Mouse (Mus musculus) midbrain, embryonic 16.5 days (tissue): ENCODE results near the gene Prss44. TPM values are rescaled to one million over a fixed set of nuclear protein-coding genes. Genes with fewer than 3 reads are reported as not detected.

ENCODE experiments used
- ATAC-seq: fragments of 200-750 bp; cut with Nextera tagmentation; 2 replicates; pipeline ENCODE4 v1.8.0; 2017; ENCODE audit warnings: moderate TSS enrichment
- H3K27ac ChIP-seq: fragments of 300-500 bp; sonication (generic); 2 replicates; pipeline ENCODE4 v1.5.1; 2014; ENCODE audit warnings: mild to moderate bottlenecking, low read length, mixed read lengths
- H3K27me3 ChIP-seq: fragments of 300-500 bp; sonication (generic); 2 replicates; pipeline ENCODE4 v1.6.1; 2014; ENCODE audit warnings: low read depth, low read length, mixed read lengths; ENCODE audit not compliant: control insufficient read depth, insufficient read depth
- H3K36me3 ChIP-seq: fragments of 300-500 bp; sonication (generic); 2 replicates; pipeline ENCODE4 v1.6.1; 2014; ENCODE audit warnings: mild to moderate bottlenecking, low read length, moderate library complexity, mixed read lengths; ENCODE audit not compliant: control insufficient read depth, insufficient read depth
- H3K4me1 ChIP-seq: fragments of 300-500 bp; sonication (generic); 2 replicates; pipeline ENCODE4 v1.6.1; 2014; ENCODE audit warnings: mild to moderate bottlenecking, low read length, mixed read lengths; ENCODE audit not compliant: control insufficient read depth, insufficient read depth
- H3K4me2 ChIP-seq: fragments of 300-500 bp; sonication (generic); 2 replicates; pipeline ENCODE4 v1.6.1; 2014; ENCODE audit warnings: mild to moderate bottlenecking, low read length, mixed read lengths
- H3K4me3 ChIP-seq: fragments of 300-500 bp; sonication (generic); 2 replicates; pipeline ENCODE4 v1.5.1; 2014; ENCODE audit warnings: low read depth, mild to moderate bottlenecking, low read length, moderate library complexity, mixed read lengths
- H3K9ac ChIP-seq: fragments of 300-500 bp; sonication (generic); 2 replicates; pipeline ENCODE4 v1.6.1; 2014; ENCODE audit warnings: low read depth, low read length, mixed read lengths
- H3K9me3 ChIP-seq: fragments of 300-500 bp; sonication (generic); replicated peaks from 2 replicates; pipeline ENCODE4 v1.6.1; 2014; ENCODE audit warnings: mild to moderate bottlenecking, low read length, mixed read lengths; ENCODE audit not compliant: control insufficient read depth, poor library complexity, severe bottlenecking
- WGBS: fragments of 180-500 bp; shearing (Covaris S2); extraction: QIAGEN DNeasy Blood & Tissue Kit; methylation state at CpG from one replicate; pipeline ENCODE4 v1.1.7; 2014; 5-methylcytosine and 5-hydroxymethylcytosine counted together
- polyA plus RNA-seq: library from polyadenylated mRNA; unstranded; fragments of >200 nt; fragmentation: Nextera tagmentation; extraction: Ambion mirVana; gene quantifications from 2 replicates; pipeline ENCODE4 v1.2.1, GENCODE M21; 2015

Prss44 gene
- not detected in 2 replicates for polyA plus RNA-seq

DNA sequence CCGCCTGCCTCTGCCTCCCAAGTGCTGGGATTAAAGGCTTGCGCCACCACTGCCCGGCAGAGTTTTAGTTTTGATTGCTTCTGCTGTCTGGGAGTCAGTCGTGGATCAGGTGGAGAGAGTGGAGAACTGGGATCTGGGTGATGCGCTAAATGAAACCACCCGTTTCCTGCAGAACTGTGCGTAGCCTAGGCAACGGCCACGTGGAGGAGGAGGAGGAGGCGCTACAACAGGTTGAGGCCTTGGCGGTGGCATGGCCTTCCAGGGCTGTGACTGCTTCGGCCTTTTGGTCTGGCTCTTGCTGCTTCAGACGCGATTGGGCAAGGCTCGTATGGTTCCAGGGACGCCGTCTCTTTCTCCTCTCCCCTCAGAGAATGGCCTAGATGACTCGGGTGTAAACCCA, at the start of gene Prss44:
Prss44 (plus strand) TSS at position 206 of the 400 bp plus-strand sequence.
- Histone ChIP-seq H3K9me3 (no peaks in the 10 kb centered on the region), H3K36me3 (no peaks in the 10 kb centered on the region), H3K4me3 (no peak within 1 kb of the TSS), H3K9ac (no peak within 1 kb of the TSS), H3K4me1 (no peaks in the 10 kb centered on the region), H3K27me3 (no peaks in the 10 kb centered on the region), H3K4me2 (no peak within 1 kb of the TSS), H3K27ac (no peak within 1 kb of the TSS)
- WGBS = 70% methylated on average over 17 of the region's 18 CpGs
- no peak for ATAC-seq

- ATAC-seq = no peak
- Histone ChIP-seq H3K4me1 (no peaks in the 10 kb centered on the region), H3K4me3 (no peak overlapping the region), H3K27me3 (no peaks in the 10 kb centered on the region), H3K9ac (no peak overlapping the region), H3K36me3 (no peaks in the 10 kb centered on the region), H3K9me3 (no peaks in the 10 kb centered on the region), H3K4me2 (no peak overlapping the region), H3K27ac (no peak overlapping the region)
- WGBS = 92% methylated on average over 10 of the region's 10 CpGs
Observed at GRCm38 (mm10) chr9:110772336-110772735, 41.5 kb upstream of the Prss44 start.

GRCm38 (mm10) chr9:110774403-110775268, 39.2 kb upstream of the Prss44 start:
- H3K27me3 ChIP-seq = no peaks in the 10 kb centered on the region
- WGBS = 77% methylated on average over 15 of the region's 15 CpGs
- no peak for ATAC-seq
- no peaks in the 10 kb centered on the region for H3K9me3 ChIP-seq
- no peaks in the 10 kb centered on the region for H3K36me3 ChIP-seq
- no peak overlapping the region for H3K27ac ChIP-seq
- no peaks in the 10 kb centered on the region for H3K4me1 ChIP-seq
- H3K9ac ChIP-seq = no peak overlapping the region
- H3K4me3 ChIP-seq = no peak overlapping the region
- H3K4me2 ChIP-seq = no peak overlapping the region

- H3K4me1 ChIP-seq = no peaks in the 10 kb centered on the region; the same call in 1 of the 2 replicates
- no peaks in the 10 kb centered on the region for H3K27me3 ChIP-seq
- no peaks in the 10 kb centered on the region for H3K9me3 ChIP-seq
- H3K9ac ChIP-seq = no peak overlapping the region
- H3K36me3 ChIP-seq = no peaks in the 10 kb centered on the region
- WGBS = 80% methylated on average over 10 of the region's 10 CpGs
- H3K27ac ChIP-seq = no peak overlapping the region
- no peak overlapping the region for H3K4me2 ChIP-seq
- H3K4me3 ChIP-seq = no peak overlapping the region
- ATAC-seq = no peak
Observed at GRCm38 (mm10) chr9:110775269-110776022, 38.3 kb upstream of the Prss44 start.

DNA sequence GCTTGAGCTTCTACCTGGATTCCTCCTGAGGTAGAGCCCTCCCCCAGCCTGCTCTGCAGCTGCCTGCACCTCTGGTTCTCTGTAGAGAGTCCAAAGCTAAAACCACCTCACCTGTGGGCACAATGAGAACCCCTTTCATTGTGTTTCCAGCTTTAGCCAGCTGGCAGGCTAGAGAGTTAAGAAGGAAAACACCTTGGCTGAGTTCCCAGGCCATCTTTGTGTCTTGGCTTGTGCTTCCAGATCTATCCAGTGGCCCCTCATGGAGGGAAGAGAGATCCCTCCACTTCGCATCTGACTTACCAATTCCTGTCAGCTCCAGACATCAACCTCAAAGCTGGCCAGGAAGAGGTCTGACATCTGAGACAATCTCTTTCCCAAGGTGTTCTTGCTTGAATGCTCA, 35.7 kb upstream of the Prss44 start:
- Histone ChIP-seq H3K27ac (no peak overlapping the region), H3K4me1 (peaks cover 3% of the 10 kb centered on the region; the same call in 1 of the 2 replicates), H3K9ac (no peak overlapping the region), H3K4me3 (no peak overlapping the region), H3K27me3 (no peaks in the 10 kb centered on the region), H3K4me2 (no peak overlapping the region), H3K36me3 (no peaks in the 10 kb centered on the region), H3K9me3 (no peaks in the 10 kb centered on the region)
- ATAC-seq = no peak
- WGBS = 77% methylated on average over 1 of the region's 1 CpGs

DNA sequence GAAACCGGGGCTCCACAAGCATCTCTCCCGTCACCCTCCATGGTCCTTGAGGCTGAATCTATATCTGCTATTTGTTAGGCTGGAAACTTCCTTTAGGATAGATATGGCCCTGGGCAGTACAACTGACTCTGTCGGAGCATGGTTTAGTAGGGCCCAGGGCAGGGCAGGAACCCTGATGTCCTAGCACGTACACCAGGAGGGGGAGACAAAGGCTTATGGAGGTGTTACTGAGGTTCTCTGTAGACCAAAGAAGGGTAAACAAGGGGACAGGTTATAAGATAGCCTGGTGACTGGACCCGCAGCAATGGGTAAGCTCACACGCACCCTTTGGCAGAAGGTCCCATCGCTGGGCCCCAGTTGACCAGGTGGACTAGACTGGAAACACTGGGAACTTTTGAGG, 35.2 kb upstream of the Prss44 start:
- ATAC-seq = no peak
- Histone ChIP-seq H3K9ac (no peak overlapping the region), H3K9me3 (no peaks in the 10 kb centered on the region), H3K27ac (no peak overlapping the region), H3K4me3 (no peak overlapping the region), H3K27me3 (no peaks in the 10 kb centered on the region), H3K36me3 (no peaks in the 10 kb centered on the region), H3K4me1 (peaks cover 3% of the 10 kb centered on the region; the same call in 1 of the 2 replicates), H3K4me2 (no peak overlapping the region)
- 86% methylated on average over 7 of the region's 7 CpGs for WGBS

GRCm38 (mm10) chr9:110779242-110779913, 34.4 kb upstream of the Prss44 start:
- WGBS = 65% methylated on average over 5 of the region's 5 CpGs

DNA sequence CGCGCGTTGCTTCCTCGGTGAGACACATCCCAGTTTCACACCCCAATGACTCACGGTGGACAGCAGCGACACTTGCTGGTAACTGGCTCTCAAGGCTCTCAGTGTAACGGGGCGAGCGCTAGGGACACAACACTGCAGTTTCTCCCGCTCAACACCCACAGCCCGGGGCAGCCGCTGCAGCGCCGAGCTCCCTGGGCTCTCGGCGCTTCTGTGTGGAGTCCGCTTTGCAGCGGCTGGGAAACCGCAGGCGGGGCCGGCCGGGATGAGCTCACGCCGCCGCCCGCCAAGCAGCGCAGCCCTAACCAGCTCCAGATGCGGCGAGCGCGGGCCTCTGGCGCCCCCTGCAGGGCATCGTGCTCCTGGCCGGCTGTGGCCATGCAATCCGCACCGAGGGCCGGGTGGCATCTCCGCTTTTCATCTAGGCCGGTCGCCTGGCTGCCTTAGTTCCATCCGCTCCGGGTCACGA, 32.5 kb upstream of the Prss44 start:
- Histone ChIP-seq H3K9ac (peak overlapping the region; percentile 82), H3K4me3 (peak overlapping the region; percentile 45), H3K9me3 (no peaks in the 10 kb centered on the region), H3K27ac (peak overlapping the region; percentile 84), H3K36me3 (no peaks in the 10 kb centered on the region), H3K4me2 (peak overlapping the region; percentile 63), H3K27me3 (no peaks in the 10 kb centered on the region), H3K4me1 (peaks cover 3% of the 10 kb centered on the region; the same call in 1 of the 2 replicates)
- peak; percentile 97 for ATAC-seq
- under 1% methylated on average over 43 of the region's 43 CpGs for WGBS

More at GRCm38 (mm10) chr9:110779242-110779913, 34.4 kb upstream of the Prss44 start:
- Histone ChIP-seq H3K36me3 (no peaks in the 10 kb centered on the region), H3K4me1 (peaks cover 3% of the 10 kb centered on the region; the same call in 1 of the 2 replicates), H3K27ac (no peak overlapping the region), H3K27me3 (no peaks in the 10 kb centered on the region), H3K4me2 (no peak overlapping the region), H3K9me3 (no peaks in the 10 kb centered on the region), H3K4me3 (no peak overlapping the region), H3K9ac (no peak overlapping the region)
- no peak for ATAC-seq
